Mouse (Mus musculus): ENCODE results near the gene Fgfr2. TPM values are rescaled to one million over a fixed set of nuclear protein-coding genes. Genes with fewer than 3 reads are reported as not detected.

The Fgfr2 gene
- polyA plus RNA-seq, 1 experiment from 2014 or later = 110 TPM

DNA sequence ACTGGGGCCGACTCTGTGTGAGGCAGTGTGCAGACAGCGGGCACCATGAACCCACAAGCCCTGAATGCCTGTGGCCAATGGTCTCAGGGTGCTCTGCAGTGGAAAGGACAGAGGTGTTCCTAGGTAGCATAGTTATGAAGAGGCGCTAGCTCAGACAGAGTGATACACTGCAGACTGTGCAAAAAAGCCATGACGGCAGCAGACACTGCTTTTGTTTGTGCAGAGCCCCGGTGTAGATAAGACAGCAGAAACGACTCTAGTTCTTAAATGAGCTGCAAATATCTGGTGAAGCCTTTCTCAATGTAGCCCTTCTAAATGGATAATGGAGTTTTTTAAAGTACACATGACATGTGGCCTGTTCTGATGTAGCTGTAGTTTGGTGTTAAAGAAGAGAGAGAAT lies 383.3 kb downstream of the Fgfr2 start:
- DNase-seq (ENCODE audit: low spot score) = no peak
- no peak overlapping the region for H3K9ac ChIP-seq (replicated peaks; ENCODE audit: low read depth)
- H3K27ac ChIP-seq (ENCODE audit: low read length) = no peak overlapping the region
- H3K9me3 ChIP-seq (ENCODE audit: low read length) = no peaks in the 10 kb centered on the region
- H3K4me1 ChIP-seq (ENCODE audit: insufficient read depth, low read depth, low read length) = peaks cover 15% of the 10 kb centered on the region; the same call in 1 of the 2 replicates
- ATAC-seq = no peak
- H3K36me3 ChIP-seq (ENCODE audit: insufficient read depth, low read length) = no peaks in the 10 kb centered on the region
- H3K27me3 ChIP-seq (replicated peaks; ENCODE audit: insufficient read depth, low read length) = no peaks in the 10 kb centered on the region
- TF ChIP-seq CTCF (IDR thresholded peaks at IDR 0.05) (no peak), EP300 (IDR thresholded peaks at IDR 0.05) (no peak)
- no peak overlapping the region for H3K4me2 ChIP-seq (replicated peaks; ENCODE audit: low read depth, low read length)
- WGBS = 65% methylated on average over 6 of the region's 6 CpGs
- H3K4me3 ChIP-seq (ENCODE audit: low read depth, low read length) = no peak overlapping the region

DNA sequence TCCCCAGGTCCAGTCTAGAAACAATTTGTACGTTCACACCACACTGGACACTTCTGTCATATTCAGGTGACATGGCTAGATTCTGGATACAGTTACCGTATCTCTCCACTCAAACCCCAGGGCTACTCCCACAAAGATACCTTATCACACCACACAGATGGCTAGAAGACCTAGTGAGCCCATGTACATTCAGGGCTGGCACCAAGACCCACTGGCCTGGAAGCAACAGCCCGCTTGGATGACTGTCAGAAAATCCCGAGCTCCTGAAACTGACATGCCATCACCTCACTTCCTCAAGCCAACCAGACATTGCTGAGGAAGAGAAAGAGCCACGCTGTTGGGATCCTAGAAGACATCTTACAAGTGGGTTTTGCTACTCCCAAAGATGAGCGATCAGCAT lies 384.3 kb downstream of the Fgfr2 start:
- DNase-seq (ENCODE audit: low spot score) = no peak
- TF ChIP-seq EP300 (IDR thresholded peaks at IDR 0.05) (no peak), CTCF (IDR thresholded peaks at IDR 0.05) (no peak)
- Histone ChIP-seq H3K27me3 (replicated peaks; ENCODE audit: insufficient read depth, low read length) (no peaks in the 10 kb centered on the region), H3K4me2 (replicated peaks; ENCODE audit: low read depth, low read length) (no peak overlapping the region), H3K4me1 (ENCODE audit: insufficient read depth, low read depth, low read length) (peaks cover 16% of the 10 kb centered on the region; the same call in 1 of the 2 replicates), H3K9ac (replicated peaks; ENCODE audit: low read depth) (no peak overlapping the region), H3K36me3 (ENCODE audit: insufficient read depth, low read length) (no peaks in the 10 kb centered on the region), H3K4me3 (ENCODE audit: low read depth, low read length) (no peak overlapping the region), H3K9me3 (ENCODE audit: low read length) (no peaks in the 10 kb centered on the region), H3K27ac (ENCODE audit: low read length) (no peak overlapping the region)
- WGBS = 86% methylated on average over 6 of the region's 6 CpGs
- ATAC-seq = no peak

DNA sequence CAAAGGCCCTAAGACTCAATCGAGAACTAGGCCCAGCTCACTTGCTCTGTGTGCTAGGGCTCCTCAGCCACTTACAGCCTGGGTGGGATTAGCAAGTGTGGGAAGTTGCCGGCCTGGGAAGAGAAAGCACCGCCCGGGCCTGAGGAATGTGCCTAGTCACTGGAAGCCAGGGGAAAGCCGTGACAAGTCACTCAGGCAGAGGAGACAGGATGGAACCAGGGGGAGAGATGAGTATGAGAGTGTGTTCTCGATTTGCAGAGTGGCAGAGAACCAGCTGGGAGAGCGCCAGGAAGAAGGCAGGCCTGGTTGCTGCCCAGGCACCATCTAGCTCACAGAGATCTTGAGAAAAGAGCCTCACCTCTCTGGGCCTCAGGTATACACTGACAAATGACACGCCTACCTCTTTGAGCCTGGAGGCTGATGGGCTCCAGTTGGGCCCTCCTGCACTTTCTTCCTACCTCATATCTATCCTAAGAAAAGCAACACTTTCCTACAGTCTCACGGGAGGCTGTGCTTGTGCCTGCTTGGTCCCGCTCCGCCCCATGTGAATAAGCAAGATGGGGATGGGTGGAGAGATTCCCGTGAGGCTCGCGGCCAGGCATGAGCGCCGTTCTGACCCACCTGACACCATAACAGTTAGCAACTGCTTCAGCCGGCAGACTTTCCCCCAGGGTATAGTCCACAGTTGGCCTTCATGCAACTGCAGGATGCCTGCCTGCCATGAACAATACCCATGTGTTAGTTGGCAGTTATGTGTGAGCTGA lies 386.9 kb downstream of the Fgfr2 start:
- Histone ChIP-seq H3K4me1 (ENCODE audit: insufficient read depth, low read depth, low read length) (peaks cover 17% of the 10 kb centered on the region; the same call in 1 of the 2 replicates), H3K36me3 (ENCODE audit: insufficient read depth, low read length) (no peaks in the 10 kb centered on the region), H3K27me3 (replicated peaks; ENCODE audit: insufficient read depth, low read length) (no peaks in the 10 kb centered on the region), H3K4me3 (ENCODE audit: low read depth, low read length) (no peak overlapping the region), H3K4me2 (replicated peaks; ENCODE audit: low read depth, low read length) (no peak overlapping the region), H3K9ac (replicated peaks; ENCODE audit: low read depth) (no peak overlapping the region), H3K27ac (ENCODE audit: low read length) (peak overlapping the region; percentile 90), H3K9me3 (ENCODE audit: low read length) (no peaks in the 10 kb centered on the region)
- DNase-seq (ENCODE audit: low spot score) (peak; percentile 81), ATAC-seq (peak; percentile 76)
- no peak for TF ChIP-seq CTCF (IDR thresholded peaks at IDR 0.05)
- TF ChIP-seq EP300 (IDR thresholded peaks at IDR 0.05) = 0 out of 2 replicates have a peak, but pooled peaks have one; percentile 21
- WGBS = 48% methylated on average over 17 of the region's 17 CpGs

DNA sequence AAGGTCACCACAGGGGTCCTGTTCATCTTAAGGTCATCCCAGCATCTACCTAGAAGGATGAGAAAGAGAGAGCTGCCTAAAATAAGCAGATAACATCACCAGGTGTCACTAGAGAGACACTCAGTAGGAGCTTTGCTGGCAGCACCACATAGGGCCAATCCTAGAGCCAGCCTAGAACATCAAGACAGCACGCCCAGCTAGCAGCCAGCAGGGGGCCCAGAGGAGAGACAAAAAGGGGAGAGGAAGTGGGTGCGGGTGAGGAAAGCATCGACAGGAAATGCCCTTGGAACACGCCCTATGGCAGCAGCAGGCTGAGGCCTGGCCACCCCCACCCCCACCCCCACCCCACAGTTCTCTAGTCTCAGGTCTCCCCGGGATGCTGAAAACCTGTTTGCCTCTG lies 388.0 kb downstream of the Fgfr2 start:
- peaks cover 22% of the 10 kb centered on the region; the same call in 1 of the 2 replicates for H3K4me1 ChIP-seq (ENCODE audit: insufficient read depth, low read depth, low read length)
- no peak overlapping the region for H3K4me2 ChIP-seq (replicated peaks; ENCODE audit: low read depth, low read length)
- TF ChIP-seq CTCF (IDR thresholded peaks at IDR 0.05) (peak; percentile 81), EP300 (IDR thresholded peaks at IDR 0.05) (no peak)
- no peaks in the 10 kb centered on the region for H3K9me3 ChIP-seq (ENCODE audit: low read length)
- no peak overlapping the region for H3K9ac ChIP-seq (replicated peaks; ENCODE audit: low read depth)
- H3K27me3 ChIP-seq (replicated peaks; ENCODE audit: insufficient read depth, low read length) = no peaks in the 10 kb centered on the region
- DNase-seq (ENCODE audit: low spot score) (peak; percentile 92), ATAC-seq (peak; percentile 81)
- WGBS = 30% methylated on average over 5 of the region's 5 CpGs
- no peak overlapping the region for H3K4me3 ChIP-seq (ENCODE audit: low read depth, low read length)
- no peaks in the 10 kb centered on the region for H3K36me3 ChIP-seq (ENCODE audit: insufficient read depth, low read length)
- peak overlapping the region; percentile 90 for H3K27ac ChIP-seq (ENCODE audit: low read length)

DNA sequence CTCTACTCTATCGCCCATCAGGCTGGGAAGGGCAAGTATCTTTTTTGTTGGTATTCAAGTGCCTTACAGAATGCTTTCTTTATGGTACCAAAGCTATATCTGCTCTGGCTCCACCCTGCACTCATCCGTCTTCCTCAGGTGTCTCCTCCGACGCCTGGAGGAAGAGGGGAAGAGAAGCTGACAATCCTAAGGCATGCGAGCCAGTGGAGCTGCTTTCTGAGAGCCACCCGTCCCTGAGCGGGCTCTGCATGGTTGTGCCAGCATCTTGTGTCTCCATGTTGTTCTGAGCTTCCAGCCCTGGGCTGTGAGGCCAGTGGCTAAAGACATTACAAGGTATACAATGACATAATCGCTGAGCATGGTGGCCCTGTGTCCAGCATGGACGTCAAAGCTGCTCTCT lies 388.9 kb downstream of the Fgfr2 start:
- TF ChIP-seq EP300 (IDR thresholded peaks at IDR 0.05) (no peak), CTCF (IDR thresholded peaks at IDR 0.05) (no peak)

DNA sequence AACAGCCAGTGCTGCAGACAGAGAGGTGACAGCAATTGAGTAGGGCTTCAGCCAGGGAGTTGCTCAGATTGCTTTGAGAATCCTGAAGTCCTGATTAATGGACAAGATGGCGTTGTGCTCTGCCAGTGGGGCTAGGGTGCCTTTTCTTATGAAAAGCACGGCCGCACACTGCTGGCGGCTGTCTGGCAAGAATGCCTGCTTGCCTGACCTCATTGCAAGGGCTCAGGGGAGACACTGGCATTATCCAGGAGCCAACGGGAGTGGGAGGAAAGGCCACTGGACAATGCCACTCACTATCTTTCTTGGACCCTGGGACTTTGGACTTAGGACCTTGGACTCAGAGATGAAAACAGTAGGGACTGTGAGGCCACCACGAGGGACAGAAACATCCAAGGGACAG lies 389.6 kb downstream of the Fgfr2 start:
- H3K4me2 ChIP-seq (replicated peaks; ENCODE audit: low read depth, low read length) = no peak overlapping the region
- no peaks in the 10 kb centered on the region for H3K27me3 ChIP-seq (replicated peaks; ENCODE audit: insufficient read depth, low read length)
- TF ChIP-seq CTCF (IDR thresholded peaks at IDR 0.05) (no peak), EP300 (IDR thresholded peaks at IDR 0.05) (no peak)
- DNase-seq (ENCODE audit: low spot score) = no peak
- no peak overlapping the region for H3K27ac ChIP-seq (ENCODE audit: low read length)
- no peak overlapping the region for H3K9ac ChIP-seq (replicated peaks; ENCODE audit: low read depth)
- H3K36me3 ChIP-seq (ENCODE audit: insufficient read depth, low read length) = no peaks in the 10 kb centered on the region
- peaks cover 31% of the 10 kb centered on the region; the same call in 1 of the 2 replicates for H3K4me1 ChIP-seq (ENCODE audit: insufficient read depth, low read depth, low read length)
- no peaks in the 10 kb centered on the region for H3K9me3 ChIP-seq (ENCODE audit: low read length)
- no peak overlapping the region for H3K4me3 ChIP-seq (ENCODE audit: low read depth, low read length)
- WGBS = 84% methylated on average over 6 of the region's 6 CpGs
- ATAC-seq = no peak

More for the DNA sequence above, 388.9 kb downstream of the Fgfr2 start:
- DNase-seq (ENCODE audit: low spot score) = no peak
- 74% methylated on average over 9 of the region's 9 CpGs for WGBS
- no peaks in the 10 kb centered on the region for H3K9me3 ChIP-seq (ENCODE audit: low read length)
- no peak overlapping the region for H3K9ac ChIP-seq (replicated peaks; ENCODE audit: low read depth)
- no peak overlapping the region for H3K4me3 ChIP-seq (ENCODE audit: low read depth, low read length)
- H3K27ac ChIP-seq (ENCODE audit: low read length) = no peak overlapping the region
- no peaks in the 10 kb centered on the region for H3K36me3 ChIP-seq (ENCODE audit: insufficient read depth, low read length)
- H3K4me1 ChIP-seq (ENCODE audit: insufficient read depth, low read depth, low read length) = peaks cover 27% of the 10 kb centered on the region; the same call in 1 of the 2 replicates
- no peak overlapping the region for H3K4me2 ChIP-seq (replicated peaks; ENCODE audit: low read depth, low read length)
- ATAC-seq = no peak
- no peaks in the 10 kb centered on the region for H3K27me3 ChIP-seq (replicated peaks; ENCODE audit: insufficient read depth, low read length)
